Mouse (Mus musculus) layer of hippocampus, postnatal 10 days (tissue): ENCODE data around the gene Itgb8. TPM values are rescaled to one million over a fixed set of nuclear protein-coding genes. Genes with fewer than 3 reads are reported as not detected.

ENCODE experiments used
- DNase-seq, 2 experiments: peaks; one replicate each; pipeline ENCODE4 v3.0.0; 2021; ENCODE audit warnings: low spot score in 2 of 2
- total RNA-seq, 2 experiments: library from RNA; stranded (reverse); gene quantifications; 2 replicates each; pipeline ENCODE4 v1.2.3; 2021

Gene Itgb8
- total RNA-seq, 2 experiments from 2014 or later: 31.2 TPM

DNA sequence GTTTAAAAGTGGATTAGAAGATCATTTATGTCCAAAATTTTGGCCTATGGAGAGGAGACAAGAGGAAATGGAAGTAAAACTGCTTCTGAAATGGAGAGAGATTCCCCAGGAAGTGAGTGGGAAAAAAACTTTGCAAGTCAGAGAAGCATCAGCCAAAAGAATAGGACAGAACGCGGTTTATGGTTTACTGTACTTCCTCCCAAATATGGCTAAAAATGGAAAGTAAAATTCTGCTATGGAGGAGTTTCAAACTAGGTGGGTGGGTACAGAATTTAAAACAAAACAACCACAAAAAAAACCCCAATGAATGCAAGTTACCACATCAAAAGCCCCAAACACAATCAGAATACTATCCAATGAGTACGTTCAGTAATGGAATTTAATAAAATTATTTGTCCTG lies 90.8 kb downstream of the Itgb8 start:
- DNase-seq: no peak

DNA sequence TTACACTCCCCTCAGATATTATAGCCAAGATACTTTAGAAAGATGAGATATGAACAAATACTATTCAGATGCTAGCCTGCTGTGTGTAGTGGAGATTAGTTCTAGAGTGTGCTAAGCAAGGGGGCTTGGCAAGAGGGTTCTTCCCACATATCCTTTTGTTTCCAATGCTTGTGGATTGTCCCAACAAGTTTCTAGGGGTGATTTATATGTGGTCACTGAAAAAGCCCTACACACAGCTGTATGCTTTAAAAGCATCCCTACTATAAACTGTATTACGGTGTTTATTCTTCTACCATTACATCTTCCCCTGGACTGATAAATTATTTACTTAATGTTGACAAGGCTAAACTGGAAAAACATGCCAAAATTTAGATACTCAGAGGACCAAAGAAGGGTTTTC lies 92.6 kb downstream of the Itgb8 start:
- DNase-seq: no peak

DNA sequence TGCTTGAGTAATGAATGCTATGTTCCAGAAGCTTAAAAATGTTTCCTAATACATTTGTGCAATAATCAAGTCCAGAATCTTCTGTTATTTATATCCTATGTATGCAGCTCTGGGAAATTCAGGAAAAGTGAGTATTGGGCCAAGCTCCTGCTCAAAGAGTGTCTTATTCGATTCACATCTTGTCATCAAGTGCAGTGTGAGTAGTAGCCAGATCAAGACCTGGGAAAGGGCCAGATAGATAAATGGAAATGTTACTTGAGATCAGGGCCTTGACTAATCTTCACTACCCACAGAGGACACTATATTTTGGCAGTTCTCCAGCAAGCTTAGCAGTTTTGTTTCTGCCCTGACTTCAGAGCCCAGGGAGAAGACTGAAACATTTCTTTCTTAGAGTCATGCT lies 100.7 kb downstream of the Itgb8 start:
- DNase-seq: no peak

DNA sequence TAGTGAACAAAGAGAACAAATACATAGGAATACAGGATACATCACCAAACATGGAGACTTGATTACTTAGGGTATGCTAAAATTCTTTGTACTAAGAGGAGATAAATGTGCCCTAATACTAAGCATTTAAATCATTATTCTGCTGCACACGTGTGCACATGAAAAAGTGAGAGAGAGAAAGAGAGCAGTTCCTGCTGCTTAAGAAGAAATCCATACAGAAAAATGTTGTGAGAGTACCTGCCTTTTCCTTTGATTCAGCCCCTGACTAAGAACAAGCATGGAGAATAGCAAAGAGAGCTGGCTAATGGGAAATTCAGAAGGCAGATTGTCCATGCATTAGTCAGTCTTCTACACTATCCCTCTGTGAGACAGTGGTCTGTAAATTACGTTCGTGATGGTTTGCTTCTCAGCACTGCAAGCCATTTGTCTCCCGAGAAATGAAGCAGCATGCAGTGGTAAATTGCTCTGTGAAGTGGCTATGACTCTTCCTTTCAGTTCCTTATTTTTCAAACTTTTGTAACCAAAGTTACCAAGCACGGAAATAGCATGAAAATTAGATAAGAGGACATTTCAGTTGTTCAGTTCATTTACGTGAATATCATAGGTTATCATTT lies 125.0 kb downstream of the Itgb8 start:
- no peak for DNase-seq

DNA sequence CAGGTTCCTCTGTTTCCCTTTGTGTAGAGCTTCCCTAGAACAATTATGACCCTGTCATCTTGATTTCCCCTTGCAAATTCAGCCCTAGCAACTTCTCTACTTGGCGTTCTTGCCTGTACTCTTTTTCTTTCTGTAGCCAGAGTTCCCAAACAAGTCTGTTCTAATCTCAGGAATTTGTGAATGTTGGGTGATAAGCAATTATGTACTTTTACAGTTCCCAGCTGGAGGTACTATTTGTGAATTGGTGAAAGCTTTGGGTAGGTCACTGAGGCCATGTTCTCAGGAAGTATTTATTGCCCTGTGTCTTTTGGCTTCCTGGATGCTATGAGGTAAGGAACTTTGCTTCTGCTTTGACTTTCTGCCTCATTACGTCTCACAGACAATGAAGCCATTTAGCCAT lies 128.5 kb downstream of the Itgb8 start:
- no peak for DNase-seq

Other genes with a start within 250 kb of the Itgb8 start
- gene Macc1, start 75.5 kb upstream of the Itgb8 start, total RNA-seq: not detected